Mouse (Mus musculus): ENCODE measurements around the gene Sema3b. TPM values are rescaled to one million over a fixed set of nuclear protein-coding genes. Genes with fewer than 3 reads are reported as not detected.

Gene Sema3b
- polyA plus RNA-seq, 1 experiment: not detected

- peak overlapping the region; percentile 85 for H3K4me3 ChIP-seq (ENCODE audit: insufficient read depth, low read length)
- TF ChIP-seq CTCF (IDR thresholded peaks at IDR 0.05; ENCODE audit: low read depth, low read length) (no peak), POLR2A (IDR thresholded peaks at IDR 0.05; ENCODE audit: borderline replicate concordance, low read depth, low read length) (no peak)
- peak overlapping the region; percentile 88 for H3K27ac ChIP-seq (ENCODE audit: insufficient read depth, low read depth, low read length)
- peaks cover 39% of the 10 kb centered on the region for H3K4me1 ChIP-seq (ENCODE audit: control insufficient read depth, insufficient read depth, low read length)
Observed at GRCm38 (mm10) chr9:107633661-107634405, 24.8 kb upstream of the Sema3b start.

DNA sequence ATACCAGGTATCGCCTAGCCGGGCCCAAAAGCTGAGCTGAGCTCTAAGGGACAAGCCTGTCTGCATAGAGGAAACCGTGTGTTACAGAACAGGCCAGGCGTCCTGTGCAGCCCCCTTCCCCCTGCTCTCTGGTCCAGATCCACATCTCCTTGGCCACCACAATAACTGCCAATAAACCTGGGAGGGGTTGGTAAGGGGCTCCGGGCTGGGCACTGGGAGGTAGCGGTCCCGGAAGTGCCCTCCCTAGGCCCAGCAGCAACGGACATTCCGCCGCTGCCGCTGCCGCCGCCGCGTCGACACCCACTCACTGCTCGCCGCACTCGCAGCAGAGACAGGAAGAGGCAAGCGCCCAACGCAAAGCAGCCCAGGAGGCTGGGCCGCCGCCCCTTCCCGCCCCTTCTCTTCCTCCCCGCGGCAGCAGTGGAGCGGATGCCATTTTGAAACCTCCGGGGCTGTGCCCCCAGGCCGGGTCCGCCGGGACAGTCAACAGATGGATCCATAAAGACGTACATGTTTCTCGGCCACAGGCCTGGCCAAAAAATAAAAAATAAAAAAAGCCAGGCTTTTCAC, 24.1 kb upstream of the Sema3b start:
- peak overlapping the region; percentile 88 for H3K27ac ChIP-seq (ENCODE audit: insufficient read depth, low read depth, low read length)
- peaks cover 44% of the 10 kb centered on the region for H3K4me1 ChIP-seq (ENCODE audit: control insufficient read depth, insufficient read depth, low read length)
- H3K4me3 ChIP-seq (ENCODE audit: insufficient read depth, low read length): peak overlapping the region; percentile 85
- TF ChIP-seq POLR2A (IDR thresholded peaks at IDR 0.05; ENCODE audit: borderline replicate concordance, low read depth, low read length) (no peak), CTCF (IDR thresholded peaks at IDR 0.05; ENCODE audit: low read depth, low read length) (no peak)

- TF ChIP-seq CTCF (IDR thresholded peaks at IDR 0.05; ENCODE audit: low read depth, low read length): no peak
- TF ChIP-seq POLR2A (IDR thresholded peaks at IDR 0.05; ENCODE audit: borderline replicate concordance, low read depth, low read length): no peak
- H3K27ac ChIP-seq (ENCODE audit: insufficient read depth, low read depth, low read length): peak overlapping the region; percentile 88
- H3K4me3 ChIP-seq (ENCODE audit: insufficient read depth, low read length): peak overlapping the region; percentile 85
- peaks cover 51% of the 10 kb centered on the region for H3K4me1 ChIP-seq (ENCODE audit: control insufficient read depth, insufficient read depth, low read length)
Observed at GRCm38 (mm10) chr9:107632478-107632877, 23.4 kb upstream of the Sema3b start.

DNA sequence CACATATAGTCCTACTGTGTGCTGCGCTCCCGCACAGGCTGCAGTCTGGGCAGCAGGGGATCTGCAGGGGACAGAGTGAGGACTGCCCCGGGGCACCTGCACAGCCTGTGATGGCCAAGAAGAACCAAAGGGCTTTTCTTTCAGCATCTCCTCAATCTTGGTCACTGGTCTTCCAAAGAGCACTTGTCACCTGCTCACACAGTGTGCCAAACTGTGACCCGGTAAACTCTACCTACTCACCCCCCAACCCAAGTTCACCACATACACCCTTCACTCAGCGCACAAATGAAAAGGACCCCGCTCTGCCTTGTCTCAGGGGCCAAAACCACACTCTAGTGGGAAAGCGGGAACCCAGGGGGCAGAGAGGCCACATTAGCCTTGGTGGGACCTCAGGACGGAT, 22.8 kb upstream of the Sema3b start:
- H3K4me3 ChIP-seq (ENCODE audit: insufficient read depth, low read length): peak overlapping the region; percentile 85; the same call in 1 of the 2 replicates
- no peak for TF ChIP-seq POLR2A (IDR thresholded peaks at IDR 0.05; ENCODE audit: borderline replicate concordance, low read depth, low read length)
- no peak for TF ChIP-seq CTCF (IDR thresholded peaks at IDR 0.05; ENCODE audit: low read depth, low read length)
- H3K4me1 ChIP-seq (ENCODE audit: control insufficient read depth, insufficient read depth, low read length): peaks cover 56% of the 10 kb centered on the region
- no peak overlapping the region for H3K27ac ChIP-seq (ENCODE audit: insufficient read depth, low read depth, low read length)

- Histone ChIP-seq H3K4me1 (ENCODE audit: control insufficient read depth, insufficient read depth, low read length) (peaks cover 60% of the 10 kb centered on the region), H3K4me3 (ENCODE audit: insufficient read depth, low read length) (no peak overlapping the region), H3K27ac (ENCODE audit: insufficient read depth, low read depth, low read length) (no peak overlapping the region)
- TF ChIP-seq CTCF (IDR thresholded peaks at IDR 0.05; ENCODE audit: low read depth, low read length) (no peak), POLR2A (IDR thresholded peaks at IDR 0.05; ENCODE audit: borderline replicate concordance, low read depth, low read length) (no peak)
Observed at GRCm38 (mm10) chr9:107631311-107631826, 22.3 kb upstream of the Sema3b start.

- Histone ChIP-seq H3K4me3 (ENCODE audit: insufficient read depth, low read length) (no peak overlapping the region), H3K4me1 (ENCODE audit: control insufficient read depth, insufficient read depth, low read length) (peaks cover 58% of the 10 kb centered on the region)
- TF ChIP-seq POLR2A (IDR thresholded peaks at IDR 0.05; ENCODE audit: borderline replicate concordance, low read depth, low read length) (no peak), CTCF (IDR thresholded peaks at IDR 0.05; ENCODE audit: low read depth, low read length) (no peak)
Observed at GRCm38 (mm10) chr9:107630576-107630975, 21.5 kb upstream of the Sema3b start.

GRCm38 (mm10) chr9:107629901-107630425, 20.9 kb upstream of the Sema3b start:
- Histone ChIP-seq H3K4me1 (ENCODE audit: control insufficient read depth, insufficient read depth, low read length) (peaks cover 64% of the 10 kb centered on the region), H3K27ac (ENCODE audit: insufficient read depth, low read depth, low read length) (peak overlapping the region; percentile 91), H3K4me3 (ENCODE audit: insufficient read depth, low read length) (peak overlapping the region; percentile 55)
- TF ChIP-seq CTCF (IDR thresholded peaks at IDR 0.05; ENCODE audit: low read depth, low read length) (no peak), POLR2A (IDR thresholded peaks at IDR 0.05; ENCODE audit: borderline replicate concordance, low read depth, low read length) (no peak)

More at GRCm38 (mm10) chr9:107630576-107630975, 21.5 kb upstream of the Sema3b start:
- no peak overlapping the region for H3K27ac ChIP-seq (ENCODE audit: insufficient read depth, low read depth, low read length)

DNA sequence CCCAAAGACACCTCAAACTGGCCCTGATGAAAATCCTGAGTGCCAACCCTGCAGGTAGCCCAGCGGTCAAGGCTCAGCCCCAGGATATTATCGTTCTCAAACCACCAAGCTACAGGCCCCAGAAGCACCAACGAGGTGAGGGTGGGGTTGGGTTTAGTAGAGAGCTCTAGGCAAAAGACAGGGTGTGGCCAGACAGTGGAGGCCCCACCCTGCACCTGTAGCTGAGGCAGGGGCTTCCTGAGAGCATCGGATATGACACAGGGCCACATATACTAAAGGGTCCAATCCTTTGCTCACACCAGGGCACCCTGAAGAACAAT, 20.3 kb upstream of the Sema3b start:
- Histone ChIP-seq H3K4me1 (ENCODE audit: control insufficient read depth, insufficient read depth, low read length) (peaks cover 68% of the 10 kb centered on the region), H3K4me3 (ENCODE audit: insufficient read depth, low read length) (peak overlapping the region; percentile 55), H3K27ac (ENCODE audit: insufficient read depth, low read depth, low read length) (peak overlapping the region; percentile 91)
- TF ChIP-seq POLR2A (IDR thresholded peaks at IDR 0.05; ENCODE audit: borderline replicate concordance, low read depth, low read length) (no peak), CTCF (IDR thresholded peaks at IDR 0.05; ENCODE audit: low read depth, low read length) (no peak)

DNA sequence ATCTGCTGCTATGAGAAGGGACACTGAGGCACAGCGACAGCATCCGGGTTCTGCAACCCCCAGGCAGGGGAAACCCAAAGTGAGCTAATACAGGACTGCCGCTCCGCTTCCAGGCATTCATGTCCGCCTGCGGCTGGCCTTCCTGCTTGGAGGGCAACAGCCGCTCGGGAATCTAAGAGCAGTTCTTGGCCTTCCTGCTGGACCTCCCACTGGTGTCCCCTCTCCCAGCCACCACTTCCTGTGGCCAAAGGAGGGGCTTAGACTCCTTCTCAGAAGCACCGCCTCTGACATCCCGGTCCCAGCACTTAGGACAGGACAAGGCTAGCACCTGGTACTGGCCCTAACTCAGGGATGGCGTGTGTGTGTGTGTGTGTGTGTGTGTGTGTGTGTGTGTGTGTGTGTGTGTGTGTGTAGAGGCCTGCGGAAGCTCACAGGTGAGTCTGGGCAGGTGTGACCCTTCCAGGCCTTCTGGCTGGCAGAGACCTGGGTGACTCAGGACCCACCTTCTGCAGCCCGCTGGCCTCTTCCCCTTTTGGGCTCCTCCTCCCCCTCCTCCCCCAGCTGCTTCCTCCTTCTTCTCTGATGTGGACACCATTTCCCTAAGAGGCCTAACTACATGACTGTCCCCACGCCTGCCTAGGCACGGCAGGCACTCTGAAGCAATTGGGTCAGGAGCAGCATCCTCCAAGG, 19.8 kb upstream of the Sema3b start:
- H3K27ac ChIP-seq (ENCODE audit: insufficient read depth, low read depth, low read length): peak overlapping the region; percentile 91
- H3K4me1 ChIP-seq (ENCODE audit: control insufficient read depth, insufficient read depth, low read length): peaks cover 73% of the 10 kb centered on the region
- TF ChIP-seq CTCF (IDR thresholded peaks at IDR 0.05; ENCODE audit: low read depth, low read length): no peak
- no peak for TF ChIP-seq POLR2A (IDR thresholded peaks at IDR 0.05; ENCODE audit: borderline replicate concordance, low read depth, low read length)
- peak overlapping the region; percentile 55 for H3K4me3 ChIP-seq (ENCODE audit: insufficient read depth, low read length)
